Mouse (Mus musculus) C2C12 (cell line): ENCODE measurements around the gene Slc7a11. TPM values are rescaled to one million over a fixed set of nuclear protein-coding genes. Genes with fewer than 3 reads are reported as not detected.

Source experiments
- H3K27me3 ChIP-seq: one replicate; pipeline ENCODE4 v1.6.1; 2011; ENCODE audit not compliant: control insufficient read depth, insufficient read depth, insufficient read length
- H3K36me3 ChIP-seq: one replicate; pipeline ENCODE4 v1.6.1; 2011; ENCODE audit not compliant: control insufficient read depth, insufficient read depth
- H3K4me3 ChIP-seq: one replicate; pipeline ENCODE4 v1.5.1; 2011; ENCODE audit warnings: mild to moderate bottlenecking, control low read depth; ENCODE audit not compliant: poor library complexity, insufficient read depth, severe bottlenecking
- H3K79me2 ChIP-seq: one replicate; pipeline ENCODE4 v1.6.1; 2011; ENCODE audit not compliant: control insufficient read depth, insufficient read depth
- H3K79me3 ChIP-seq: one replicate; pipeline ENCODE4 v1.6.1; 2011; ENCODE audit warnings: low read depth, control low read depth
- H3ac ChIP-seq: one replicate; pipeline ENCODE3; 2011; ENCODE audit warnings: low read depth; ENCODE audit not compliant: control insufficient read depth, insufficient read length
- CEBPB ChIP-seq: IDR thresholded peaks from one replicate; pipeline ENCODE4 v1.6.1; 2011; ENCODE audit warnings: low read depth, mild to moderate bottlenecking, control low read depth, moderate library complexity
- CTCF ChIP-seq: IDR thresholded peaks from one replicate; pipeline ENCODE4 v1.5.1; 2011; ENCODE audit not compliant: control insufficient read depth, insufficient read depth, insufficient read length
- FOSL1 ChIP-seq: IDR thresholded peaks from one replicate; pipeline ENCODE4 v1.8.0; 2011; ENCODE audit warnings: mild to moderate bottlenecking, low read length; ENCODE audit not compliant: poor library complexity, insufficient read depth, severe bottlenecking
- MAX ChIP-seq: IDR thresholded peaks from one replicate; pipeline ENCODE4 v1.6.1; 2011; ENCODE audit warnings: mild to moderate bottlenecking, control low read depth
- MYOD1 ChIP-seq: IDR thresholded peaks from one replicate; pipeline ENCODE4 v1.6.1; 2011; ENCODE audit warnings: low read depth; ENCODE audit not compliant: control insufficient read depth, insufficient read length
- MYOG ChIP-seq: IDR thresholded peaks from one replicate; pipeline ENCODE4 v1.6.1; 2011; ENCODE audit not compliant: control insufficient read depth, insufficient read length; ENCODE audit errors: extremely low read depth
- USF1 ChIP-seq: IDR thresholded peaks from one replicate; pipeline ENCODE4 v1.6.1; 2011; ENCODE audit warnings: low read depth, mild to moderate bottlenecking, control low read depth, moderate library complexity
- polyA plus RNA-seq: library from polyadenylated mRNA; unstranded; fragments of >200 nt; fragmentation: generic; extraction: Trizol; gene quantifications from one replicate; pipeline ENCODE4 v1.2.1, GENCODE M21; 2012; ENCODE audit warnings: missing spikeins

Gene Slc7a11
- polyA plus RNA-seq, 1 experiment: 3.1 TPM

- Histone ChIP-seq H3K27me3 (no peaks in the 10 kb centered on the region), H3ac (no peak overlapping the region), H3K79me2 (no peaks in the 10 kb centered on the region), H3K79me3 (no peaks in the 10 kb centered on the region), H3K4me3 (no peak overlapping the region), H3K36me3 (no peaks in the 10 kb centered on the region)
- TF ChIP-seq CTCF (no peak), CEBPB (no peak), MAX (no peak)
These were observed 96.3 kb downstream of the Slc7a11 start for GRCm38 (mm10) chr3:50347081-50347480.

GRCm38 (mm10) chr3:50344411-50344810 is 99.0 kb downstream of the Slc7a11 start:
- Histone ChIP-seq H3K79me2 (no peaks in the 10 kb centered on the region), H3K79me3 (no peaks in the 10 kb centered on the region), H3ac (no peak overlapping the region), H3K36me3 (no peaks in the 10 kb centered on the region), H3K27me3 (no peaks in the 10 kb centered on the region), H3K4me3 (no peak overlapping the region)
- TF ChIP-seq CTCF (no peak), MYOD1 (no peak), FOSL1 (no peak), USF1 (no peak), MYOG (no peak), MAX (no peak), CEBPB (no peak)

DNA sequence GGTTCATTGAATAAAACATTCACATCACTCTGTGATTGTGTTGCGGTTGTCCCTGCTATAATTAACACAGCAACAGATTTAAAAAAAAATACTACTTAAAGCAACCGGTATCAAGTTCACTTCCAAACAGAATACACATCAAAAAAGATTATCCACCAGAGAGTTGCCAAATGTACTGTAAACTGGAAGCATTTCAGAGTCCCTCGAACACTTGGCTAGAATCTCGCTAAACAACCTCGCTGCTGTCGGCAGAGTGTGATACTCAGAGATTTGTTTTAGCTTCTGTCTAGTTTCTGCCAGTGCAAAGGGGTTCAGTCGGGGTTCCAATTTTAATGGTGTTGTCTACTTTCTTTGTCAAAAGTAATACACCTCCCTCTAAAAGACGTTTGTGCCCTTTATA is 118.9 kb downstream of the Slc7a11 start:
- H3K79me3 ChIP-seq: no peaks in the 10 kb centered on the region
- no peaks in the 10 kb centered on the region for H3K79me2 ChIP-seq
- H3K4me3 ChIP-seq: no peak overlapping the region
- H3K36me3 ChIP-seq: no peaks in the 10 kb centered on the region
- H3ac ChIP-seq: no peak overlapping the region
- no peak for TF ChIP-seq MYOD1
- TF ChIP-seq CTCF: no peak
- TF ChIP-seq FOSL1: no peak
- TF ChIP-seq MYOG: no peak
- no peak for TF ChIP-seq CEBPB
- TF ChIP-seq USF1: no peak
- no peak for TF ChIP-seq MAX
- H3K27me3 ChIP-seq: no peaks in the 10 kb centered on the region

DNA sequence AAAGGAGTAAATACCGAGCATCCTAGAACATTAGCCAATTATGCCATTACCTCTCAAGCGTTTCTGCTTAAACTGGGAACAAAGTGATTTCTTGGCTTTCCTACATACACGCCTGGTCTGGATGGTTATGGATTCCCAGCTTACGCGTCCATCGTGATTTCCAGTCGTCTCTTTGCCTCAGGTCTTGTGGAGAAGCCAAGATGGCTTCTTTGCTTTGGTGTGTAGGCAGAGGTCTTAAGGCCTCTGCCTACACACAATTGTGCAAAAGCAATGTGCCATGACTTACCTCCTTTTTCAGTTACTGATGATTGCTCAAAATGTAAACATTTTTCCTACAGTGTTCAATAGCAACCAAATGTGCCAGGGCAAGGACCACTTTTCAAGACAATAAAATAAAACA is 119.5 kb downstream of the Slc7a11 start:
- Histone ChIP-seq H3K27me3 (no peaks in the 10 kb centered on the region), H3ac (no peak overlapping the region), H3K4me3 (no peak overlapping the region), H3K79me3 (no peaks in the 10 kb centered on the region), H3K79me2 (no peaks in the 10 kb centered on the region), H3K36me3 (no peaks in the 10 kb centered on the region)
- TF ChIP-seq USF1 (no peak), CTCF (no peak), MAX (no peak), FOSL1 (no peak), CEBPB (no peak), MYOG (no peak), MYOD1 (no peak)

GRCm38 (mm10) chr3:50320862-50321261 is 122.6 kb downstream of the Slc7a11 start:
- no peak for TF ChIP-seq CEBPB
- H3K4me3 ChIP-seq: no peak overlapping the region
- H3K36me3 ChIP-seq: no peaks in the 10 kb centered on the region
- H3K79me2 ChIP-seq: no peaks in the 10 kb centered on the region
- H3K79me3 ChIP-seq: no peaks in the 10 kb centered on the region
- H3K27me3 ChIP-seq: no peaks in the 10 kb centered on the region
- no peak overlapping the region for H3ac ChIP-seq

DNA sequence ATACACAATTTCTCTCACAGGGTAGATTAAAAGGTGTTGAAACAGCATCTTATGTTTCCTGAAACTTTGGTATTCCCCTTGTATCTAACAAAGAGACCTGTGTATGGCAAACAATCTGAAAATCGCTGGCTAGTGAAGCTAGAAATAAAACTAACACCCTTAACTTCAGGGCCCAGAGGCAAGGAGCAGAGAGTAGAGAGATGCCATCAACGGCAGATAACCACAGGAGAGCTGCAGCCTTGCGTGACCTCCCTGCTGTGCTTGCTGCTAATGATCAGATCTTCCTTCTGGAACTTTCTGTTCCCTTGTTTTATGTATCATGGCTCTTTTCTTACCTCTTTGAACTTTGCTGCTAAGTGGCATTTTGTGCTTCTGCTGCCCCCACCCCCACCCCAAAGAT is 125.3 kb downstream of the Slc7a11 start:
- Histone ChIP-seq H3K4me3 (no peak overlapping the region), H3K79me3 (no peaks in the 10 kb centered on the region), H3K36me3 (no peaks in the 10 kb centered on the region), H3K79me2 (no peaks in the 10 kb centered on the region), H3ac (no peak overlapping the region), H3K27me3 (no peaks in the 10 kb centered on the region)
- TF ChIP-seq MYOD1: no peak
- TF ChIP-seq MAX: no peak
- TF ChIP-seq CEBPB: no peak
- TF ChIP-seq MYOG: no peak
